8 mouse cellular contexts compared by ENCODE assay signal in the genomic region with DNA sequence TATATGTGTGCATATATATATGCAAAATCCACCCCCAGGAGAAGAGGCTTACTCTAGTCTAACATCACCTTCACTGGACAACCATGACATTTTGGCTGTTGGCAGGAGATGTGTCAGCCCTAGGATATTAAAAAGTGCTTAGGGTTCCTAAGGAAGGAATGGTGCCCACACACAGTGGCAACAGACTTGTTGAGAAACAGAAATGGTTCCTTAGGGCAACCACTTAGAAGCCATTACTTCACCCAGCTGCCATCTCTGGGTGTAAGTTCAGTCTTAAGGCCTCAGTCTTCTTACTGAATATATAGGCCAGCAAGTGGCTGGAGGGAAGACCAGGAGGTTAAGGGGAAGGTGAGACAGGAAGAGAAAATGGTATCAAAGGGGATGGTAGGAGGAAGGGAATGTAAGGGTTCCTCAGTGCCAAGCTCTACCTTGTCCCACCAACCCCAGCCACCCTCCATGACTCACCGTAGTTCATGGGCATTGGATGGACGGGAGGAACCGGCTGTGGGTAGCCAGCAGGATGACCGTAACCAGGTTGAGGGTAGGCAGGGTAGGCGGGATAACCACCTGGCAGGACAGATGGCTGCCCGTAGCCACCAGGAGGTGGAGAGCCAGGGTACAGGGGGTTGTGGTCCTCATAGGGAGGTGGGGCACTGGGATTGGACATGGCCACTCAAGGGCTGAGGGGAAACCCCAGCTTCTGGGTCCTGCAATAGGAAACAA. TPM values are rescaled to one million over a fixed set of nuclear protein-coding genes. Genes with fewer than 3 reads are reported as not detected.
DNase-seq lines count a peak whose midpoint lies in the region; ATAC-seq and TF ChIP-seq lines count a peak whose summit lies in the region.

No protein-coding gene starts in this region.

- H3K4me3 ChIP-seq in cerebellum, adult 2 months (replicated peaks; ENCODE audit: insufficient read depth, low read depth, low read length) = no peak overlapping the region
- no peak overlapping the region for H3K4me3 ChIP-seq in spleen, adult 2 months (ENCODE audit: extremely low read depth, insufficient read depth, insufficient read length)
- H3K4me3 ChIP-seq in limb, embryonic 15.5 days = no peak overlapping the region

- peak overlapping the region; percentile 71 for H3K27ac ChIP-seq in cerebellum, adult 2 months (ENCODE audit: insufficient read depth, low read length)
- H3K27ac ChIP-seq in spleen, adult 2 months (ENCODE audit: insufficient read depth, low read length) = peak overlapping the region; percentile 59
- peak overlapping the region; percentile 97 for H3K27ac ChIP-seq in limb, embryonic 15.5 days

- H3K9me3 ChIP-seq in limb, embryonic 15.5 days = no peaks in the 10 kb centered on the region

- H3K27me3 ChIP-seq in cerebellum, adult 2 months (ENCODE audit: control insufficient read depth, insufficient read depth, low read length) = no peaks in the 10 kb centered on the region
- H3K27me3 ChIP-seq in spleen, adult 2 months (ENCODE audit: control insufficient read depth, insufficient read depth, low read length) = no peaks in the 10 kb centered on the region
- no peaks in the 10 kb centered on the region for H3K27me3 ChIP-seq in limb, embryonic 15.5 days

- ATAC-seq in limb, embryonic 15.5 days (ENCODE audit: insufficient number of reproducible peaks, low FRiP score, low TSS enrichment, low read depth) = no peak

- no peak for TF ChIP-seq POLR2A in cerebellum, adult 2 months (IDR thresholded peaks at IDR 0.05; ENCODE audit: borderline replicate concordance, insufficient read depth, low read length)
- TF ChIP-seq POLR2A in spleen, adult 2 months (IDR thresholded peaks at IDR 0.05; ENCODE audit: low read depth, low read length) = no peak

- no peak overlapping the region for H3K9ac ChIP-seq in limb, embryonic 15.5 days

- peaks cover 74% of the 10 kb centered on the region for H3K4me1 ChIP-seq in cerebellum, adult 2 months (ENCODE audit: control insufficient read depth, insufficient read depth, low read length)
- H3K4me1 ChIP-seq in spleen, adult 2 months (ENCODE audit: control insufficient read depth, insufficient read depth, insufficient read length) = peaks cover 4% of the 10 kb centered on the region; the same call in 1 of the 2 replicates
- peaks cover 59% of the 10 kb centered on the region for H3K4me1 ChIP-seq in limb, embryonic 15.5 days

- peak overlapping the region; percentile 37 for H3K4me2 ChIP-seq in limb, embryonic 15.5 days

- peaks cover 1% of the 10 kb centered on the region; the same call in 1 of the 2 replicates for H3K36me3 ChIP-seq in spleen, adult 2 months (ENCODE audit: control insufficient read depth, insufficient read depth, low read length)
- peaks cover 42% of the 10 kb centered on the region for H3K36me3 ChIP-seq in limb, embryonic 15.5 days

- DNase-seq in cerebellum, adult 2 months = peak in 1 of 2 experiments; percentile 61
- DNase-seq in cerebellum, adult 8-10 months = no peak
- DNase-seq in spleen, adult 2 months (ENCODE audit: low read depth in 1 of 2, low spot score in 2 of 2) = no peak
- DNase-seq in spleen, postnatal 14 days (ENCODE audit: low spot score in 2 of 2) = no peak
- no peak for DNase-seq in thymus, postnatal 25 days
- DNase-seq in T-cell, adult 2 months (ENCODE audit: low spot score) = no peak
- DNase-seq in B cell, adult 2 months = no peak

- 13% methylated on average over 6 of the region's 6 CpGs for WGBS in cerebellum, adult 2 months
- WGBS in spleen, adult 2 months = 90% methylated on average over 6 of the region's 6 CpGs
- 89% methylated on average over 6 of the region's 6 CpGs for WGBS in limb, embryonic 15.5 days

- no peak for TF ChIP-seq CTCF in cerebellum, adult 2 months (IDR thresholded peaks at IDR 0.05; ENCODE audit: borderline replicate concordance, insufficient read depth, low read depth, low read length)
- no peak for TF ChIP-seq CTCF in spleen, adult 2 months (IDR thresholded peaks at IDR 0.05; ENCODE audit: extremely low read depth, insufficient read depth, insufficient read length, insufficient replicate concordance)

RNA-seq across cellular contexts. Expression of a gene that starts 10.2 kb away (rescaled TPM):
- polyA plus RNA-seq in cerebellum, adult 2 months (2012; rRNA removed) = 185 and 201 TPM in 2 replicates
- 27.5 and 33.8 TPM in 2 replicates for polyA plus RNA-seq in spleen, adult 2 months (2012; rRNA removed)
- 104 and 114 TPM in 2 replicates for polyA plus RNA-seq in limb, embryonic 15.5 days (2015; fragmentation: Nextera tagmentation; extraction: Ambion mirVana)

RNA-seq across cellular contexts. Expression of a gene that starts 10.4 kb away (rescaled TPM):
- polyA plus RNA-seq in cerebellum, adult 2 months (2012; rRNA removed) = 186 and 198 TPM in 2 replicates
- 102 and 119 TPM in 2 replicates for polyA plus RNA-seq in spleen, adult 2 months (2012; rRNA removed)
- 232 and 249 TPM in 2 replicates for polyA plus RNA-seq in limb, embryonic 15.5 days (2015; fragmentation: Nextera tagmentation; extraction: Ambion mirVana)

RNA-seq across cellular contexts. Expression of a gene that starts 10.5 kb away (rescaled TPM):
- polyA plus RNA-seq in cerebellum, adult 2 months (2012; rRNA removed) = 56.1 and 58.2 TPM in 2 replicates
- 60.8 and 66.5 TPM in 2 replicates for polyA plus RNA-seq in spleen, adult 2 months (2012; rRNA removed)
- polyA plus RNA-seq in limb, embryonic 15.5 days (2015; fragmentation: Nextera tagmentation; extraction: Ambion mirVana) = 58.8 and 69.6 TPM in 2 replicates

RNA-seq across cellular contexts. Expression of a gene that starts 16.5 kb away (rescaled TPM):
- not detected in 2 replicates for polyA plus RNA-seq in cerebellum, adult 2 months (2012; rRNA removed)
- 0.08 and 0.14 TPM in 2 replicates for polyA plus RNA-seq in spleen, adult 2 months (2012; rRNA removed)
- 0.18 TPM in 1 of 2 replicates, not detected in the other for polyA plus RNA-seq in limb, embryonic 15.5 days (2015; fragmentation: Nextera tagmentation; extraction: Ambion mirVana)

RNA-seq across cellular contexts. Expression of a gene that starts 59.0 kb away (rescaled TPM):
- 146 and 151 TPM in 2 replicates for polyA plus RNA-seq in cerebellum, adult 2 months (2012; rRNA removed)
- 186 and 302 TPM in 2 replicates for polyA plus RNA-seq in spleen, adult 2 months (2012; rRNA removed)
- 441 and 463 TPM in 2 replicates for polyA plus RNA-seq in limb, embryonic 15.5 days (2015; fragmentation: Nextera tagmentation; extraction: Ambion mirVana)
